Mouse (Mus musculus): ENCODE data around the gene Hoxa9.

DNA sequence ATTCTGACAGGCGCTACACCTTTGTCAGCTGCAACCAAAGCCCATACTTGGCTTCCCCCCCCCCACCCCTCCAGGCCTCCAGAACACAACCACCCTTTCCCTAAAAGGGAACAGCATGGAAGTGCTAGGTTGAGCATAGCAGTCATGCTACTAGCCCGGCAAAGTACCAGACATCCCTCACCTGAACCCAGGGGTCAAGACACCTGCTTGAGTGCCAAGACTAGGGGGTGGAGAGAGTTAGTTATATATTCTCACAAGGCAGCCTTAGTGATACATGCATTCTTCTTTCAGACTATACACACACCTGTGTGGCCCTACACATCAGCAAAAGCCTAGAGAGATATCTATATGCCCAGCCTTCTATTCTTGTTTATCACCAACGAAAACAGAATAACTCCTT lies 45.1 kb downstream of the Hoxa9 start:
- no peak for TF ChIP-seq POLR2A (IDR thresholded peaks at IDR 0.05; ENCODE audit: extremely low read depth, insufficient read depth, low read length)
- TF ChIP-seq CTCF (IDR thresholded peaks at IDR 0.05; ENCODE audit: low read depth, low read length), result no peak

All from liver, adult 2 months (tissue).